Mouse (Mus musculus) kidney, postnatal 0 days (tissue): ENCODE data around the gene Tmem97. TPM values are rescaled to one million over a fixed set of nuclear protein-coding genes. Genes with fewer than 3 reads are reported as not detected.
"Not testable (repeated sequence)": the region's sequence is repeated elsewhere in the genome, so short reads cannot be mapped to it uniquely, and the experiment has no call there.

Experiments used
- ATAC-seq: fragments of 200-750 bp; cut with Nextera tagmentation; replicated peaks from 2 replicates; pipeline ENCODE4 v1.8.0; 2017; ENCODE audit warnings: low read depth, moderate number of reproducible peaks, moderate TSS enrichment, moderate library complexity; ENCODE audit not compliant: low FRiP score
- DNase-seq: peaks from one replicate; pipeline ENCODE4 v3.0.0-alpha.2; 2016; ENCODE audit warnings: low spot score
- H3K27ac ChIP-seq: fragments of 300-500 bp; sonication (generic); 2 replicates; pipeline ENCODE4 v1.5.1; 2014; ENCODE audit warnings: mild to moderate bottlenecking
- H3K27me3 ChIP-seq: fragments of 300-500 bp; sonication (generic); 2 replicates; pipeline ENCODE4 v1.6.1; 2014; ENCODE audit warnings: low read length, mixed read lengths; ENCODE audit not compliant: insufficient read depth
- H3K36me3 ChIP-seq: fragments of 300-500 bp; sonication (generic); 2 replicates; pipeline ENCODE4 v1.6.1; 2014; ENCODE audit warnings: low read length, mixed read lengths; ENCODE audit not compliant: insufficient read depth
- H3K4me1 ChIP-seq: fragments of 300-500 bp; sonication (generic); replicated peaks from 2 replicates; pipeline ENCODE4 v1.6.1; 2014; ENCODE audit warnings: antibody characterized with exemption, low read length, mixed read lengths; ENCODE audit not compliant: insufficient read depth
- H3K4me2 ChIP-seq: fragments of 300-500 bp; sonication (generic); 2 replicates; pipeline ENCODE4 v1.6.1; 2014; ENCODE audit warnings: mild to moderate bottlenecking, low read length, moderate library complexity, mixed read lengths
- H3K4me3 ChIP-seq: fragments of 300-500 bp; sonication (generic); replicated peaks from 2 replicates; pipeline ENCODE4 v1.5.1; 2014; ENCODE audit warnings: low read depth, low read length
- H3K9ac ChIP-seq: fragments of 300-500 bp; sonication (generic); 2 replicates; pipeline ENCODE4 v1.6.1; 2014; ENCODE audit warnings: low read depth, low read length
- H3K9me3 ChIP-seq: fragments of 300-500 bp; sonication (generic); replicated peaks from 2 replicates; pipeline ENCODE4 v1.6.1; 2016; ENCODE audit warnings: low read length, inconsistent platforms, mixed read lengths
- CTCF ChIP-seq: IDR thresholded peaks from 2 replicates; pipeline ENCODE4 v1.5.1; 2016; ENCODE audit warnings: antibody characterized with exemption, low read depth, mild to moderate bottlenecking, moderate library complexity
- WGBS: fragments of 180-500 bp; shearing (Covaris S2); extraction: QIAGEN DNeasy Blood & Tissue Kit; methylation state at CpG from one replicate; pipeline ENCODE4 v1.1.7; 2014; 5-methylcytosine and 5-hydroxymethylcytosine counted together
- polyA plus RNA-seq: library from polyadenylated mRNA; unstranded; fragments of >200 nt; fragmentation: Nextera tagmentation; extraction: Ambion mirVana; gene quantifications from 2 replicates; pipeline ENCODE4 v1.2.1, GENCODE M21; 2015

The Tmem97 gene
- polyA plus RNA-seq, 1 experiment from 2014 or later = 61.0 TPM

DNA sequence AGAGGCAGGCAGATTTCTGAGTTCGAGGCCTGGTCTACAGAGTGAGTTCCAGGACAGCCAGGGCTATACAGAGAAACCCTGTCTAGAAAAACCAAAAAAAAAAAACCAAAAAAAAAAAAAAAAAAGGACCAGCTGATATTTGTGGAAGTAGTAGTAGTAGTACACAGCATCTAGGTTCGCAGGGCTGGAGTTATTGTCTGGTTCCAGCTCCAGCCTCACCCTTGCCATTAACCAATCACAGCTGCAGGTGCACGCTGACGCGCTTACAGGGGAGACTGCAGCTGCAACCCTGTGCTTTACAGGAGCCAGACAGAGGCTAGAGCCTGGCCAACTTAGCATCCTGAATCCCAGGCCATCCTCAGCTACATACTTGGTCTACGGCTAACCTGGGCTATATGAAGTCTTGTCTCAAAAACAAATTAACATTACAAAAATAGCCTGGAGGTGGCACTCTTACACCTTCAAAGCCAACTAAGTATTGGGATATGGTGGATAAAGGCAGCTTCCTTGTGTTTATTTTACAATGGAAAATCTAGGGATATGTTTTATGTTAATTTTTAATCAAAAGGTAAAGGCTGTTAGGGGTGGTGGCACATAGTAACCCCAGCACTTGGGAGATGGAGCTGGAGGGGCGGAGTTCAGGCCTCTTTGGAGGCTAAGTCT, 6.0 kb downstream of the Tmem97 start:
- no peaks in the 10 kb centered on the region for H3K9me3 ChIP-seq
- WGBS = 95% methylated on average over 7 of the region's 7 CpGs
- no peak overlapping the region for H3K4me2 ChIP-seq
- DNase-seq = no peak
- no peak overlapping the region for H3K4me3 ChIP-seq
- peaks cover 7% of the 10 kb centered on the region; the same call in 1 of the 2 replicates for H3K4me1 ChIP-seq
- peaks cover 15% of the 10 kb centered on the region; the same call in 1 of the 2 replicates for H3K36me3 ChIP-seq
- ATAC-seq = no peak
- TF ChIP-seq CTCF = peak; percentile 42; the same call in 1 of the 2 replicates
- no peaks in the 10 kb centered on the region for H3K27me3 ChIP-seq
- no peak overlapping the region for H3K9ac ChIP-seq
- H3K27ac ChIP-seq = no peak overlapping the region

DNA sequence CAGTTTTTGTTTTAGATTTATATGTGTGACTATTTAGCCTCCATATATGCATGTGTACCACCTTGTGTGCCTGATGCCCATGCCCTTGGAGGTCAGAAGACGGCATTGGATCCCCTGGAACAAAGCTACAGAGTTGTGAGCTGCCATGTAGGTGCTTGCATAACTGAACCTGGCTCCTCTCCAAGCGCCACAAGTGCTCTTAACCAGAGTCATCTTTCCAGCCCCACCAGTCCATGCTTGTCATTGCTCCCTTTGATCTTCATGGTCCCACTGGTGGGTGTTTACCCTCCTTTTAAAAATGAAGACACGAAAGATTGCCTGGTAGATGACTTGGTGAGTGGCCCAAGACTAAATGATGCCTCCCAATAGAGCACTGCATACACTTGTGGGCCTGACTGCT, 10.2 kb downstream of the Tmem97 start:
- TF ChIP-seq CTCF = no peak
- Histone ChIP-seq H3K36me3 (peaks cover 15% of the 10 kb centered on the region; the same call in 1 of the 2 replicates), H3K27ac (no peak overlapping the region), H3K9ac (no peak overlapping the region), H3K27me3 (no peaks in the 10 kb centered on the region), H3K4me1 (peaks cover 8% of the 10 kb centered on the region), H3K9me3 (no peaks in the 10 kb centered on the region), H3K4me2 (no peak overlapping the region), H3K4me3 (no peak overlapping the region)
- 80% methylated on average over 3 of the region's 3 CpGs for WGBS
- no peak for DNase-seq
- ATAC-seq = no peak

DNA sequence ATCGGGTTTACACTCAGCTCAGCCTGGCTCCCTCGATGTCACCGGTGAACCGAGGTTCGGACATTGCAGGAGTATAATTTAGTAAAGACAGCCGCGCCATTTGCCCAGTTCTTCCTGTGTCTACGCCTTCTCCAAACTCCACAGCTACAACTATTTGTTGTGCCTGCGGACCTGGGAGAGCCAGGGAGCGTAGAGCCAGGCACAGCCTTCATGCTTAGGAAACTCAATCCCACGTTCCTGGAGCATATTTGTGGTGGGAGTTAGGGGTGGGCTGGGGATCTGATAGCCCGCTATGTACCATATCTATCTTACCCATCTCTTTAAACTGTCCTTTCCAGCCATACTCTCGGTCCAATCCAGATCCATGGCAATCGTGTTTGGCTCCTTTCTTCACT, 13.9 kb downstream of the Tmem97 start:
- 0% methylated on average over 14 of the region's 14 CpGs for WGBS
- H3K36me3 ChIP-seq = 0 out of 2 replicates have a peak, but pooled peaks cover 6% of the 10 kb centered on the region
- peak overlapping the region; percentile 84 for H3K27ac ChIP-seq
- peak overlapping the region; percentile 84 for H3K9ac ChIP-seq
- H3K4me3 ChIP-seq = peak overlapping the region; percentile 68
- no peaks in the 10 kb centered on the region for H3K9me3 ChIP-seq
- H3K4me2 ChIP-seq = peak overlapping the region; percentile 64
- peaks cover 15% of the 10 kb centered on the region for H3K4me1 ChIP-seq
- no peaks in the 10 kb centered on the region for H3K27me3 ChIP-seq
- ATAC-seq (peak; percentile 0; the same call in 1 of the 2 replicates), DNase-seq (peak; percentile 51)
- TF ChIP-seq CTCF = no peak

DNA sequence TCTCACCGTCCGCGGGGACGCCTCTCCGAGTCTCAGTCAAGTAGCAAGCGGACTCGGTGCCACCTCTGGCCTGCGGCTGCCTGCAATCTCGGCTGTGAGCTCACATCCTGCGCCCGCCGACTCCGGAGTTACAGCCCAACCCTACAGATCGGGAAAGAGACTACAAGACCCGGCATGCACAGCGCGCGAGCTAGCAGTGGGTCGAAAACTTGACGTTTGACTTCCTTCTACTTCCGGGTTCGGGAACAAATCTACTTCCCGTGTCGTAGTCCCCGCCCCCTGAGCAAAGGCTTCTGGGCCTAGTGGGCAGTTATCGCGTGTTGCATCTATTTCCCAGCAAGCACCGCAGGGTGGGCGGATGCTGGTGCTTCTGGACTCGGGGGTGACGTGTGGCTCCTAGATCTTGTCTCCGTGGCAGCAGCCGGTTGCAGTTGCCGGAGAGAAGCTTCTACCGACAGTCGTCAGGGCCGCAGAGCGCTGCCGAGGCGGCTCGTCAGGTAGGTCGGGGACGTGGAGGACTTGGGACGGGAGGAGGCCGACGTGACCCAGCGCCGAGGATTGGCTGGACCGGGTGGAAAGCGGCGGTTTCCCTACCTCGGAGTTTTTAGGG, 14.4 kb downstream of the Tmem97 start, which contains the start of the genes Tnfaip1 and Ift20:
TSS of gene Tnfaip1 (minus strand) at position 253 of the 610 bp plus-strand sequence.
TSS of gene Ift20 (plus strand) at position 282 of the 610 bp plus-strand sequence.
- Histone ChIP-seq H3K9me3 (no peaks in the 10 kb centered on the region), H3K27me3 (no peaks in the 10 kb centered on the region), H3K9ac (peak within 1 kb of the TSS; percentile 84), H3K4me3 (peak within 1 kb of the TSS; percentile 68), H3K4me1 (peaks cover 15% of the 10 kb centered on the region), H3K36me3 (0 out of 2 replicates have a peak, but pooled peaks cover 6% of the 10 kb centered on the region), H3K4me2 (peak within 1 kb of the TSS; percentile 68), H3K27ac (peak within 1 kb of the TSS; percentile 89)
- WGBS = under 1% methylated on average over 52 of the region's 52 CpGs
- ATAC-seq = peak; percentile 96
- peak; percentile 100 for DNase-seq
- TF ChIP-seq CTCF = 0 out of 2 replicates have a peak, but pooled peaks have one; percentile 1

DNA sequence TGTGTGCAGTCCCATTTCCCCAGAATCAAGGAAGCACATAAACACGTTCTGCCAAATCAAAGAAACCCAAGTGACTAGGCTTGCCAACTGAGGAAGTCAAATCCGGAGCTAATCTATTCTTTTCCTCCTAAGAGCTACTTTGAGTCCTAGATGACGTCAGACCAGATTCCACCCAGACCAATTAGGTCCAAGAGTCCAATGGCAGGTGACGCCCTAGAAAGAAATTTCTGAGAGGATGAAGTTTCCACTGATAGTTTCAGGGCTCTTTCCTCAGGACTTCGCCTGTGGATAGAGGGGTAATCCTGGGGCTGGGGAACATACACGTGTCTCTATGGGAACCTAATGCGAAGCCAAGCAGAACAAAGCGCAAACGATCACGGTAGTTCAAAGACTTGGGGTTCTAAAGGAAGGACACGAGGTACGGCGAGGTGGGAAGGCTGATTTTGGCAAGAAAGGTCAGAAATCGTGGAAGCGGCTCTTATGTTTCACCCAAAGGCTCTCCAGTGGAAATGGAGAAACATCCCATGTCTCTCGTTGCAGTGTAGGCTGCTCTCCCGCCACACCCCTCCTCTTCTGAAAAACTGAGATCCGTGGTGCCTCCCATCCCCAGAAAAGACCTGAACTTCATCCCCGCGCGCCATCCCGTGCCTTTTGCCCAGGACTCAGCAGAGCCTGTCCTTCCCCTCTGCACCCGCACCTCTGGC, 15.0 kb downstream of the Tmem97 start:
- DNase-seq (peak; percentile 89), ATAC-seq (no peak)
- Histone ChIP-seq H3K4me3 (peak overlapping the region; percentile 68), H3K4me2 (peak overlapping the region; percentile 68), H3K36me3 (0 out of 2 replicates have a peak, but pooled peaks cover 3% of the 10 kb centered on the region), H3K27ac (peak overlapping the region; percentile 89), H3K27me3 (no peaks in the 10 kb centered on the region), H3K9me3 (no peaks in the 10 kb centered on the region), H3K4me1 (peaks cover 15% of the 10 kb centered on the region), H3K9ac (peak overlapping the region; percentile 84)
- TF ChIP-seq CTCF = no peak
- WGBS = under 1% methylated on average over 23 of the region's 23 CpGs

DNA sequence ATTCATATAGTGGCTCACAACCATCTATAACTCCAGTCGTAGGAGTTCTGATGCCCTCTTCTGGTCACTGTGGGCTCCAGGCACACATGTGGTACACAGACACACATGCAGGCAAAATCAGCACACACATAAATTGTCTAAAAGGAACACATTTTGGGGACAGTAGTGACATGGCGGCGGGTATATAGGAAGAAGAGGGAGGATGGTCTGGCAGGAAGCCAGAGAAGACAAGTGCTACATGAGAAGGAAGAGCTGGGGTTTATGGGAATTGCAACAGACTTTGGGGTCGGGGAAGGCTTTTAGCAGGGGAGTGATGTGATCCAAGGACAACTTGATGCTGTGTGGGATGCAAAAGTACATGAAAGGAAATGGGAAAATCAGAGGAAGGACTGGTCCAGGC, 16.1 kb downstream of the Tmem97 start:
- DNase-seq (no peak), ATAC-seq (no peak)
- no peaks in the 10 kb centered on the region for H3K9me3 ChIP-seq
- peak overlapping the region; percentile 68 for H3K4me3 ChIP-seq
- no peak overlapping the region for H3K27ac ChIP-seq
- TF ChIP-seq CTCF = peak; percentile 33; the same call in 1 of the 2 replicates
- 75% methylated on average over 4 of the region's 4 CpGs for WGBS
- H3K9ac ChIP-seq = no peak overlapping the region
- peaks cover 6% of the 10 kb centered on the region; the same call in 1 of the 2 replicates for H3K36me3 ChIP-seq
- peaks cover 19% of the 10 kb centered on the region for H3K4me1 ChIP-seq
- H3K4me2 ChIP-seq = peak overlapping the region; percentile 68
- H3K27me3 ChIP-seq = no peaks in the 10 kb centered on the region

DNA sequence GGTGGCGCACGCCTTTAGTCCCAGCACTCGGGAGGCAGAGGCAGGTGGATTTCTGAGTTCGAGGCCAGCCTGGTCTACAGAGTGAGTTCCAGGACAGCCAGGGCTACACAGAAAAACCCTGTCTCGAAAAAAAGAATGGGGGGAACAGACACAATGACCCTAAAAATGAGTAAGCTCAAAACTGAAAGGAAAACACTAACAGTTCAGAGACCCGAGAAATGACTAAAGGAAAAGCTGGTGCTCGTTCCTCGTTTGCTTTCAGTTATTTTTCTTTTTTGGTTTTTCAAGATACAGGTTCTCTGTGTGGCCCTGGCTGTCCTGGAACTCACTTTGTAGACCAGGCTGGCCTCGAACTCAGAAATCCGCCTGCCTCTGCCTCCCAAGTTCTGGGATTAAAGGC, 19.1 kb downstream of the Tmem97 start:
- DNase-seq, H3K9ac ChIP-seq, H3K4me3 ChIP-seq, H3K27me3 ChIP-seq, H3K9me3 ChIP-seq, ATAC-seq: not testable (repeated sequence)
- peak overlapping the region; percentile 67 for H3K27ac ChIP-seq
- H3K4me2 ChIP-seq = peak overlapping the region; percentile 2; the same call in 1 of the 2 replicates
- H3K36me3 ChIP-seq = peaks cover 29% of the 10 kb centered on the region
- H3K4me1 ChIP-seq = peaks cover 15% of the 10 kb centered on the region; the same call in 1 of the 2 replicates
- WGBS = 90% methylated on average over 10 of the region's 10 CpGs
